Comparison of ENCODE assay signal across 9 mouse cellular contexts in the genomic region with DNA sequence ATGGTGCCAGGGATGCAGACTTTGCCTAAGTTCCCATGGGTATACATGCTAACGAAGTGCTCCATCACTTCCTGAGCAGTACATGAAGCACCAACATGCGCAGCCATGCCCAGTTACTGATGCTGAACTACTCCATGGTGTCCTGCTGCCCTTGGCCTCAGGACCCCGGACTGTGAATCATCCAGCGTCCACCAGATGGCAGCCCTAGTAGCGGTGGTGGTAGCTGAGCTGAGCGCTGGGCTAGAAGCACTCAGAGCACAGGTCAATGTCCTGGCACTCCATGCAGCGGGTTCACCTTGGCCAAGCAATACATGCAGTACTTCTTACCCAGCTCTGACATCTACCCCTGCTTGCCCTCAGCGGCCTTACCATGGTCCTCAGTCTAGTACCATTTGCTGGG. TPM values are rescaled to one million over a fixed set of nuclear protein-coding genes. Genes with fewer than 3 reads are reported as not detected.
A peak's percentile ranks its signal among the peaks of the same experiment; 100 is the strongest.
DNase-seq lines count a peak whose midpoint lies in the region; ATAC-seq and TF ChIP-seq lines count a peak whose summit lies in the region.
"Had no signal": no experiment of that assay in that cellular context is flagged by ENCODE, and none has a peak within 500 bp of the region (broad histone marks: within the 10 kb centered on the region; RNA-seq: fewer than 3 reads in every experiment).

No protein-coding gene starts in this region.

- TF ChIP-seq CTCF in kidney, adult 2 months (conservative IDR thresholded peaks at IDR 0.05; ENCODE audit: insufficient read depth, insufficient read length, low read depth, low read length), result peak; percentile 35; the same call in 1 of the 2 replicates
- peak in 2 of 3 experiments; percentile 4 to 11; a peak in 1 of 6 replicates for TF ChIP-seq CTCF in MEL (IDR thresholded peaks at IDR 0.05 in 2 of 3, conservative IDR thresholded peaks at IDR 0.05 in 1 of 3; ENCODE audit: control insufficient read depth in 1 of 3, insufficient read depth in 1 of 3, low read depth in 2 of 3, low read length in 3 of 3, poor library complexity in 1 of 3, severe bottlenecking in 1 of 3)

- TF ChIP-seq POLR2A in kidney, adult 2 months (IDR thresholded peaks at IDR 0.05; ENCODE audit: low read depth, low read length), result no peak
- no peak for TF ChIP-seq POLR2A in MEL (IDR thresholded peaks at IDR 0.05; ENCODE audit: control insufficient read depth in 1 of 2, insufficient read depth in 1 of 2, low read depth in 1 of 2, low read length in 2 of 2, poor library complexity in 1 of 2)

- peak; percentile 40 for DNase-seq in kidney, adult 2 months
- DNase-seq in MEL (ENCODE audit: low read depth, low spot score), result no peak
- peak; percentile 29 for DNase-seq in embryo, embryonic 10 days (ENCODE audit: low spot score)
- DNase-seq in urinary bladder, postnatal 36 days (ENCODE audit: low spot score in 2 of 2), result no peak
- DNase-seq in layer of hippocampus, postnatal 14 days (ENCODE audit: low spot score in 2 of 2), result no peak

- TF ChIP-seq EP300 in MEL (IDR thresholded peaks at IDR 0.05; ENCODE audit: low read depth in 1 of 2, low read length in 2 of 2), result no peak

- H3K79me2 ChIP-seq in MEL (ENCODE audit: control insufficient read depth, insufficient read depth, low read length, poor library complexity), result no peaks in the 10 kb centered on the region

- no peak overlapping the region for H3K4me2 ChIP-seq in kidney, embryonic 14.5 days (replicated peaks; ENCODE audit: low read depth, low read length)
- H3K4me2 ChIP-seq: heart, embryonic 15.5 days had no signal

- no peak overlapping the region for H3K9ac ChIP-seq in kidney, embryonic 14.5 days (ENCODE audit: low read depth, low read length)
- H3K9ac ChIP-seq in MEL (ENCODE audit: control insufficient read depth, low read depth, low read length, poor library complexity, severe bottlenecking), result no peak overlapping the region
- H3K9ac ChIP-seq: heart, embryonic 15.5 days had no signal

- no peak overlapping the region for H3K27ac ChIP-seq in kidney, adult 2 months (ENCODE audit: insufficient read depth, low read depth, low read length)
- H3K27ac ChIP-seq in kidney, embryonic 14.5 days (ENCODE audit: low read depth, low read length), result no peak overlapping the region
- no peak overlapping the region for H3K27ac ChIP-seq in MEL (ENCODE audit: control insufficient read depth, low read depth, low read length)
- H3K27ac ChIP-seq: heart, embryonic 15.5 days; midbrain, embryonic 10.5 days had no signal

- no peak overlapping the region for H3K4me3 ChIP-seq in kidney, adult 2 months (ENCODE audit: insufficient read depth, low read depth, low read length)
- no peak overlapping the region for H3K4me3 ChIP-seq in kidney, embryonic 14.5 days (ENCODE audit: low read length)
- no peak overlapping the region for H3K4me3 ChIP-seq in MEL (ENCODE audit: control insufficient read depth in 1 of 2, insufficient read depth in 1 of 2, low read depth in 2 of 2, low read length in 2 of 2)
- H3K4me3 ChIP-seq: heart, embryonic 15.5 days; midbrain, embryonic 10.5 days had no signal

- no peak for ATAC-seq in kidney, embryonic 14.5 days (ENCODE audit: low FRiP score, low TSS enrichment)
- 0 out of 2 replicates have a peak, but pooled peaks have one; percentile 17 for ATAC-seq in megakaryocyte progenitor cell, adult 5-6 weeks (replicated peaks; ENCODE audit: poor library complexity)

- H3K36me3 ChIP-seq in kidney, adult 2 months (ENCODE audit: control insufficient read depth, insufficient read depth, low read length), result no peaks in the 10 kb centered on the region
- H3K36me3 ChIP-seq in kidney, embryonic 14.5 days (ENCODE audit: control insufficient read depth, insufficient read depth, low read length), result no peaks in the 10 kb centered on the region
- H3K36me3 ChIP-seq in MEL (ENCODE audit: control insufficient read depth in 1 of 2, insufficient read depth in 2 of 2, low read length in 2 of 2), result no peaks in the 10 kb centered on the region
- H3K36me3 ChIP-seq: heart, embryonic 15.5 days; midbrain, embryonic 10.5 days had no signal

- H3K27me3 ChIP-seq in kidney, adult 2 months (replicated peaks; ENCODE audit: control insufficient read depth, insufficient read depth, low read length), result no peaks in the 10 kb centered on the region
- H3K27me3 ChIP-seq in kidney, embryonic 14.5 days (ENCODE audit: control insufficient read depth, insufficient read depth, low read length), result no peaks in the 10 kb centered on the region
- H3K27me3 ChIP-seq in MEL (ENCODE audit: control insufficient read depth in 1 of 2, insufficient read depth in 2 of 2, low read length in 2 of 2), result no peaks in the 10 kb centered on the region
- H3K27me3 ChIP-seq: heart, embryonic 15.5 days had no signal

- WGBS in kidney, adult 2 months, result 60% methylated on average over 8 of the region's 8 CpGs
- WGBS in kidney, embryonic 14.5 days, result 66% methylated on average over 8 of the region's 8 CpGs

- H3K4me1 ChIP-seq in kidney, adult 2 months (ENCODE audit: control insufficient read depth, insufficient read depth, low read length), result no peaks in the 10 kb centered on the region
- H3K4me1 ChIP-seq in kidney, embryonic 14.5 days (ENCODE audit: control insufficient read depth, insufficient read depth, low read length), result no peaks in the 10 kb centered on the region
- H3K4me1 ChIP-seq in MEL (ENCODE audit: control insufficient read depth in 1 of 2, insufficient read depth in 2 of 2, low read length in 2 of 2), result no peaks in the 10 kb centered on the region
- H3K4me1 ChIP-seq: heart, embryonic 15.5 days; midbrain, embryonic 10.5 days had no signal

- no peak for TF ChIP-seq RAD21 in MEL (IDR thresholded peaks at IDR 0.05; ENCODE audit: low read depth, low read length)

- no peaks in the 10 kb centered on the region for H3K9me3 ChIP-seq in kidney, embryonic 14.5 days (ENCODE audit: control insufficient read depth, low read length)
- no peaks in the 10 kb centered on the region for H3K9me3 ChIP-seq in MEL (replicated peaks; ENCODE audit: insufficient read depth, low read length)
- H3K9me3 ChIP-seq: heart, embryonic 15.5 days; midbrain, embryonic 10.5 days had no signal

TF ChIP-seq in MEL, 35 proteins besides CTCF, POLR2A, EP300 and RAD21:
- TF ChIP-seq GABPA (IDR thresholded peaks at IDR 0.05; ENCODE audit: low read depth, low read length) (no peak), MYB (IDR thresholded peaks at IDR 0.05; ENCODE audit: low read depth, low read length) (no peak), SMC3 (IDR thresholded peaks at IDR 0.05; ENCODE audit: low read depth, low read length) (0 out of 2 replicates have a peak, but pooled peaks have one; percentile 10)

RNA-seq across cellular contexts. Expression of gene Syn3, which starts 57.1 kb away (rescaled TPM):
- 3.3 and 4.5 TPM in 2 replicates for polyA plus RNA-seq in kidney, adult 2 months (2012; rRNA removed)
- polyA plus RNA-seq in kidney, embryonic 14.5 days (2014; fragmentation: Nextera tagmentation; extraction: Ambion mirVana), result 6.3 and 8.4 TPM in 2 replicates
- not detected in 2 replicates for total RNA-seq in MEL (2012; rRNA removed)
- polyA plus RNA-seq in MEL (2012; ENCODE audit: insufficient read depth in 1 of 2, insufficient read length in 2 of 2, low read depth in 1 of 2, low replicate concordance in 2 of 2, missing spikeins in 1 of 2), result under 1 TPM in 1 of 2 experiments, not detected in 1; 0.06 TPM
- 0.62 and 1.2 TPM in 2 replicates for total RNA-seq in megakaryocyte progenitor cell, adult 5-6 weeks (2015)
- total RNA-seq in megakaryocyte progenitor cell, adult 5-6 weeks (2017), result 0.17 TPM in 1 of 2 replicates, not detected in the other
- total RNA-seq in layer of hippocampus, postnatal 14 days (2021), result 10 to 100 TPM; 27.1 to 28.4 TPM

Comparison
In these comparisons a context has a peak if more than half of its experiments do, and no peak if none do; other contexts are left out.
1. DNase-seq: peak in kidney, adult 2 months (single experiment) and embryo, embryonic 10 days (single experiment); none in MEL (single experiment), urinary bladder, postnatal 36 days (0 of 2) and layer of hippocampus, postnatal 14 days (0 of 2).
2. RNA of gene Syn3, which starts 57.1 kb away (total RNA-seq): 27.1 to 28.4 TPM in layer of hippocampus, postnatal 14 days; 0.17 to 1.2 TPM in megakaryocyte progenitor cell, adult 5-6 weeks and not detected in MEL; every median in the first group is over 10 times any median in the second.